Mouse (Mus musculus) heart, adult 2 months (tissue): ENCODE data around the gene Rimkla. TPM values are rescaled to one million over a fixed set of nuclear protein-coding genes. Genes with fewer than 3 reads are reported as not detected.

ENCODE experiments used
- DNase-seq, 2 experiments: peaks; one replicate each; pipeline ENCODE4 v3.0.0; 2021
- H3K27ac ChIP-seq: fragments of 200-600 bp; 2 replicates; pipeline ENCODE4 v1.8.1; 2022
- H3K27me3 ChIP-seq: fragments of 200-500 bp; 2 replicates; pipeline ENCODE4 v1.6.1; 2012; ENCODE audit warnings: mild to moderate bottlenecking, low read length, inconsistent platforms, mixed read lengths; ENCODE audit not compliant: control insufficient read depth, insufficient read depth
- H3K36me3 ChIP-seq: fragments of 200-500 bp; 2 replicates; pipeline ENCODE4 v1.6.1; 2012; ENCODE audit warnings: low read length, inconsistent platforms; ENCODE audit not compliant: control insufficient read depth, insufficient read depth
- H3K4me1 ChIP-seq: fragments of 200-500 bp; 2 replicates; pipeline ENCODE4 v1.6.1; 2011; ENCODE audit warnings: low read length; ENCODE audit not compliant: control insufficient read depth, insufficient read depth
- H3K4me3 ChIP-seq: fragments of 200-600 bp; 2 replicates; pipeline ENCODE4 v1.8.1; 2022
- H3K79me2 ChIP-seq: fragments of 200-500 bp; replicated peaks from 2 replicates; pipeline ENCODE4 v1.6.1; 2012; ENCODE audit warnings: mild to moderate bottlenecking, inconsistent platforms, low read length, moderate library complexity, mixed read lengths; ENCODE audit not compliant: control insufficient read depth, insufficient read depth
- H3K9ac ChIP-seq: fragments of 200-500 bp; 2 replicates; pipeline ENCODE4 v1.6.1; 2012; ENCODE audit warnings: low read depth, mild to moderate bottlenecking, control low read depth, inconsistent platforms, low read length, mixed read lengths
- CTCF ChIP-seq: fragments of 200-600 bp; IDR thresholded peaks from 2 replicates; pipeline ENCODE4 v1.8.1; 2022; ENCODE audit warnings: antibody characterized with exemption, mild to moderate bottlenecking, moderate library complexity
- EP300 ChIP-seq: fragments of 200-500 bp; IDR thresholded peaks from 2 replicates; pipeline ENCODE4 v1.6.1; 2011; ENCODE audit warnings: low read depth, low read length, control low read depth; ENCODE audit not compliant: insufficient read depth
- POLR2A ChIP-seq: fragments of 200-500 bp; IDR thresholded peaks from 2 replicates; pipeline ENCODE4 v1.6.1; 2011; ENCODE audit warnings: mild to moderate bottlenecking, low read depth, low read length, control low read depth; ENCODE audit not compliant: insufficient read depth
- WGBS: fragments of 180-500 bp; shearing (Covaris S2); methylation state at CpG from one replicate; pipeline ENCODE4 v1.1.7; 2018; 5-methylcytosine and 5-hydroxymethylcytosine counted together
- intact Hi-C: fragments of 180-260 bp; cut with DNase I; formaldehyde crosslinking; loops from one replicate; pipeline ENCODE4 v1.15.1; 2025
- polyA plus RNA-seq: library from polyadenylated mRNA; depleted of rRNA; stranded (reverse); fragments of >200 nt; gene quantifications from 2 replicates; pipeline ENCODE4 v1.2.3, GENCODE M21; 2012
- total RNA-seq, 2 experiments: library from RNA; stranded (reverse); gene quantifications; 2 replicates each; pipeline ENCODE4 v1.2.3; 2021

Rimkla gene
- total and polyA plus RNA-seq, 3 experiments: 0.66 to 1.1 (median 0.70) TPM

GRCm38 (mm10) chr4:119453128-119453527 lies 39.3 kb downstream of the Rimkla start:
- H3K4me1 ChIP-seq: no peaks in the 10 kb centered on the region
- no peak overlapping the region for H3K27ac ChIP-seq
- no peak overlapping the region for H3K4me3 ChIP-seq
- no peaks in the 10 kb centered on the region for H3K27me3 ChIP-seq
- no peak for DNase-seq
- TF ChIP-seq EP300: no peak
- TF ChIP-seq CTCF: no peak
- no peak for TF ChIP-seq POLR2A
- H3K79me2 ChIP-seq: no peaks in the 10 kb centered on the region
- intact Hi-C loops: no loop called here
- no peak overlapping the region for H3K9ac ChIP-seq
- H3K36me3 ChIP-seq: no peaks in the 10 kb centered on the region
- WGBS: 71% methylated on average over 5 of the region's 5 CpGs

- Histone ChIP-seq H3K79me2 (no peaks in the 10 kb centered on the region), H3K36me3 (no peaks in the 10 kb centered on the region), H3K27ac (no peak overlapping the region), H3K4me1 (no peaks in the 10 kb centered on the region), H3K4me3 (no peak overlapping the region), H3K9ac (no peak overlapping the region), H3K27me3 (no peaks in the 10 kb centered on the region)
- 64% methylated on average over 7 of the region's 7 CpGs for WGBS
- TF ChIP-seq EP300 (no peak), POLR2A (no peak), CTCF (no peak)
- intact Hi-C loops: no loop called here
- DNase-seq: no peak
Observed at GRCm38 (mm10) chr4:119450436-119450835, 42.0 kb downstream of the Rimkla start.

- DNase-seq: no peak
Observed at GRCm38 (mm10) chr4:119447786-119448185, 44.6 kb downstream of the Rimkla start.

GRCm38 (mm10) chr4:119447261-119447660 lies 45.2 kb downstream of the Rimkla start:
- intact Hi-C loops: no loop called here
- no peak overlapping the region for H3K9ac ChIP-seq
- H3K27me3 ChIP-seq: no peaks in the 10 kb centered on the region
- no peak for DNase-seq
- TF ChIP-seq CTCF (no peak), POLR2A (no peak), EP300 (no peak)
- H3K4me3 ChIP-seq: no peak overlapping the region
- WGBS: 88% methylated on average over 6 of the region's 6 CpGs
- no peaks in the 10 kb centered on the region for H3K79me2 ChIP-seq
- no peak overlapping the region for H3K27ac ChIP-seq
- H3K4me1 ChIP-seq: no peaks in the 10 kb centered on the region
- no peaks in the 10 kb centered on the region for H3K36me3 ChIP-seq

More at GRCm38 (mm10) chr4:119447786-119448185, 44.6 kb downstream of the Rimkla start:
- H3K79me2 ChIP-seq: no peaks in the 10 kb centered on the region
- H3K36me3 ChIP-seq: no peaks in the 10 kb centered on the region
- no peak overlapping the region for H3K4me3 ChIP-seq
- intact Hi-C loops: no loop called here
- no peaks in the 10 kb centered on the region for H3K4me1 ChIP-seq
- WGBS: 61% methylated on average over 3 of the region's 3 CpGs
- H3K9ac ChIP-seq: no peak overlapping the region
- no peaks in the 10 kb centered on the region for H3K27me3 ChIP-seq
- TF ChIP-seq POLR2A (no peak), CTCF (no peak), EP300 (no peak)
- H3K27ac ChIP-seq: no peak overlapping the region

GRCm38 (mm10) chr4:119442539-119442938 lies 49.9 kb downstream of the Rimkla start:
- TF ChIP-seq CTCF (no peak), EP300 (no peak), POLR2A (no peak)
- Histone ChIP-seq H3K36me3 (no peaks in the 10 kb centered on the region), H3K27me3 (no peaks in the 10 kb centered on the region), H3K79me2 (no peaks in the 10 kb centered on the region), H3K4me3 (no peak overlapping the region), H3K9ac (no peak overlapping the region), H3K27ac (no peak overlapping the region), H3K4me1 (no peaks in the 10 kb centered on the region)
- intact Hi-C loops: no loop called here
- DNase-seq: no peak
- 55% methylated on average over 6 of the region's 6 CpGs for WGBS

GRCm38 (mm10) chr4:119441836-119442235 lies 50.6 kb downstream of the Rimkla start:
- H3K4me3 ChIP-seq: no peak overlapping the region
- no peak for DNase-seq
- H3K36me3 ChIP-seq: no peaks in the 10 kb centered on the region
- H3K27me3 ChIP-seq: no peaks in the 10 kb centered on the region
- intact Hi-C loops: no loop called here
- H3K9ac ChIP-seq: no peak overlapping the region
- no peaks in the 10 kb centered on the region for H3K79me2 ChIP-seq
- H3K27ac ChIP-seq: no peak overlapping the region
- no peak for TF ChIP-seq EP300
- no peak for TF ChIP-seq POLR2A
- no peak for TF ChIP-seq CTCF
- 78% methylated on average over 4 of the region's 4 CpGs for WGBS
- H3K4me1 ChIP-seq: no peaks in the 10 kb centered on the region

GRCm38 (mm10) chr4:119437936-119438335 lies 54.5 kb downstream of the Rimkla start:
- TF ChIP-seq EP300: no peak
- no peak for TF ChIP-seq POLR2A
- no peak for TF ChIP-seq CTCF
- no peaks in the 10 kb centered on the region for H3K79me2 ChIP-seq
- no peaks in the 10 kb centered on the region for H3K27me3 ChIP-seq
- no peak overlapping the region for H3K27ac ChIP-seq
- no peaks in the 10 kb centered on the region for H3K4me1 ChIP-seq
- intact Hi-C loops: no loop called here
- no peak overlapping the region for H3K4me3 ChIP-seq
- H3K36me3 ChIP-seq: no peaks in the 10 kb centered on the region
- WGBS: 90% methylated on average over 2 of the region's 2 CpGs
- H3K9ac ChIP-seq: no peak overlapping the region
- no peak for DNase-seq
